Mouse (Mus musculus): ENCODE measurements around the gene Rpap3.

Rpap3 gene

DNA sequence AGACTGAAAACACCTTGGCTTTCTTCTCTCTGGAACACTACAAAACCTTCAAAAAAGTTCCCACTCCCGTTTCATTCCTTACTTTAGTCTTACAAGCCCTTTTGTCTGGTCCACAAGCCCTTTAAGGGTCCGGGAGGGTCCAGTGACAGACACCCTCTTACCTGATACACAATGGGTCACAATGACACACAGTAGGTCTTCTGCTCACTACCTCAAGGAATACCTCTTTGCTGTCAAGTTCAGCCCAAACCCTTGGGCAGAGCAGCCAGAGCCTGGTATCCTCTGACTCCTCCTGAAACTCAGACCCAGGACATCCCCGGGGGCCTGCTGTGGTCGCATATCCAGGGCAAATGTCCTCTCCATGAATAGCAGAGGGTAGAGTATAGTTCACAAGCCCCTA is 43.3 kb upstream of the Rpap3 start:
- Histone ChIP-seq H3K4me1 (replicated peaks; ENCODE audit: low read depth, low read length) (peaks cover 24% of the 10 kb centered on the region), H3K9me3 (ENCODE audit: low read length) (no peaks in the 10 kb centered on the region), H3K36me3 (ENCODE audit: insufficient read depth, low read length) (peaks cover 39% of the 10 kb centered on the region), H3K4me3 (replicated peaks; ENCODE audit: low read length) (no peak overlapping the region), H3K27me3 (ENCODE audit: insufficient read depth, low read length) (no peaks in the 10 kb centered on the region)
- TF ChIP-seq CTCF (conservative IDR thresholded peaks at IDR 0.05; ENCODE audit: low read length) (no peak), NANOG (IDR thresholded peaks at IDR 0.05; ENCODE audit: borderline replicate concordance, low read length) (no peak), POU5F1 (IDR thresholded peaks at IDR 0.05; ENCODE audit: borderline replicate concordance, low read length) (no peak)

DNA sequence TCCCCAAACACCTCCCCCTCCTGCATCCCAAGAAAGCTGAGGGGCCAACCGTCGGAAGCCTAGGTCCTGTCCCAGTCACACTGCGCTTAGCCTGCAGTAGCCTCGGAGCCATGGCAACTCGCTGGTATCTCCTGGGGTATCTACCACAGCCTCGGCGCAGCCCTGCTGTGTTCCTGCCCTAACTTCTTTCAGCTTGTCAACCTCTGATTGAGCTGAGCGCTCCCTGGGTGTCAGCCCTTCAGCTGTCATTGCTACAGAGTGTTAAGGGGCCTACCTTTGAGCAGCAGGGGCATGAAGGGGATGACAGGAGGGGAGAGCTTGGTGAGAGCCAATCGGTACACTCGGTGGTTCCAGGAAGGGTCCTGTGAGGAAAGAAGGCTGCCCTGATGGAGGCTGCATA is 42.7 kb upstream of the Rpap3 start:
- no peaks in the 10 kb centered on the region for H3K9me3 ChIP-seq (ENCODE audit: low read length)
- H3K36me3 ChIP-seq (ENCODE audit: insufficient read depth, low read length), result peaks cover 39% of the 10 kb centered on the region
- H3K27me3 ChIP-seq (ENCODE audit: insufficient read depth, low read length), result no peaks in the 10 kb centered on the region
- no peak for TF ChIP-seq POU5F1 (IDR thresholded peaks at IDR 0.05; ENCODE audit: borderline replicate concordance, low read length)
- no peak for TF ChIP-seq CTCF (conservative IDR thresholded peaks at IDR 0.05; ENCODE audit: low read length)
- no peak for TF ChIP-seq NANOG (IDR thresholded peaks at IDR 0.05; ENCODE audit: borderline replicate concordance, low read length)
- no peak overlapping the region for H3K4me3 ChIP-seq (replicated peaks; ENCODE audit: low read length)
- peaks cover 17% of the 10 kb centered on the region for H3K4me1 ChIP-seq (replicated peaks; ENCODE audit: low read depth, low read length)

DNA sequence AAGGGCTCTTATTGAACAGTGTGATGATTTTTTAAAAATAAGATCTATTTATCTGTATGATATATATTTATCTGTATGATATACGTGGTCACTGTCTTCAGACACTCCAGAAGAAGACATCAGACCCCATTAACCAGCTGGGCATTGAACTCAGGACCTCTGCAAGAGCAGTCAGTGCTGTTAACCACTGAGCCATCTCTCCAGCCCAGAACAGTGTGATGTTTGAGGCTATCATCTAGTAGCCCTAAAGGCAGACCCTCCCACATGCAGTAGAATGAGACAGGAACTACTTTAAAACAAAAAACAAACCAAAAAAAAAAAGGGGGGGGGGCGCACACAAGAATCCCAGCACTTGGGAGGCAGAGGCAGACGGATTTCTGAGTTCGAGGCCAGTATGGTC is 41.9 kb upstream of the Rpap3 start:
- H3K4me1 ChIP-seq (replicated peaks; ENCODE audit: low read depth, low read length), result peaks cover 17% of the 10 kb centered on the region
- no peak overlapping the region for H3K4me3 ChIP-seq (replicated peaks; ENCODE audit: low read length)
- H3K9me3 ChIP-seq (ENCODE audit: low read length), result no peaks in the 10 kb centered on the region
- H3K27me3 ChIP-seq (ENCODE audit: insufficient read depth, low read length), result no peaks in the 10 kb centered on the region
- TF ChIP-seq POU5F1 (IDR thresholded peaks at IDR 0.05; ENCODE audit: borderline replicate concordance, low read length) (no peak), CTCF (conservative IDR thresholded peaks at IDR 0.05; ENCODE audit: low read length) (no peak), NANOG (IDR thresholded peaks at IDR 0.05; ENCODE audit: borderline replicate concordance, low read length) (no peak)
- H3K36me3 ChIP-seq (ENCODE audit: insufficient read depth, low read length), result peaks cover 39% of the 10 kb centered on the region

DNA sequence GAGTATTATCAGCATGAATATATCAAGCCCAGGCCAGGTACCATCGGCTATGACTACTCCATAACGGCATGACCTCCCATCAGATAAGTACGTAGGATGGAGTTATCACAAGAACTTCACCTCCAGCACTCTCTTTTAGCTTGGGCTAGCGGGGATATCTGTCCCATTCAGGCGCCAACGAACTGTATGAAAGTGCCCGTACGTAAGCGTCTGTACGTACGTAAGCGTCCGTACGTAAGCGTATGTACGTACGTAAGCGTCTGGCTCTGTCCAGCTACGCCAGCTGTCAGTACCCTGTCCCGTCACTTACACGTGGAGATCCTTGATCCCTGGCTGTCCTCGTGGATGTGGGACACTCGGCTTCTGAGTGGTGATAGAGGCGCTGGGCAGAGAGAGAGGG is 41.1 kb upstream of the Rpap3 start:
- TF ChIP-seq NANOG (IDR thresholded peaks at IDR 0.05; ENCODE audit: borderline replicate concordance, low read length) (no peak), CTCF (conservative IDR thresholded peaks at IDR 0.05; ENCODE audit: low read length) (no peak), POU5F1 (IDR thresholded peaks at IDR 0.05; ENCODE audit: borderline replicate concordance, low read length) (no peak)
- H3K27me3 ChIP-seq (ENCODE audit: insufficient read depth, low read length), result no peaks in the 10 kb centered on the region
- peaks cover 39% of the 10 kb centered on the region for H3K36me3 ChIP-seq (ENCODE audit: insufficient read depth, low read length)
- H3K9me3 ChIP-seq (ENCODE audit: low read length), result no peaks in the 10 kb centered on the region
- no peak overlapping the region for H3K4me3 ChIP-seq (replicated peaks; ENCODE audit: low read length)
- H3K4me1 ChIP-seq (replicated peaks; ENCODE audit: low read depth, low read length), result peaks cover 17% of the 10 kb centered on the region

DNA sequence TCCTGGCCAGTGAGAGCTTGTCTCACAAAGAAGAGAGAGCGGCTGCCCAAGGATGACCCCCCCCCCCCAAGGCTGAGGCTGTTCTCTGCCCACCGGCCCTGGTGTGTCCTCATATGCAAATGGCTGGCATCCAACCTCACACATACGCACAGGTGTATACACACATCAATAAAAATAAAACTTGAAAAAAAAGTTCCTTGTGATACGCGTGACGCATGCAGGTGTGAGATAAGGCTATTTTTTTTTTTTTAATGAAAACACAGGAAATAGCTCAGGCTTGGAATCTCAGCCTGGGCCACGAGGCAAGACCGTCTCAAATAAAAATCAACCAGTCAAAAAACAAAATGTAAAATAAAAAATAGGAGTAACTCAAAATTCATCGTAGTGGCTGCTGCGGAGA is 40.7 kb upstream of the Rpap3 start:
- TF ChIP-seq NANOG (IDR thresholded peaks at IDR 0.05; ENCODE audit: borderline replicate concordance, low read length), result no peak
- peaks cover 1% of the 10 kb centered on the region; the same call in 1 of the 2 replicates for H3K27me3 ChIP-seq (ENCODE audit: insufficient read depth, low read length)
- no peaks in the 10 kb centered on the region for H3K9me3 ChIP-seq (ENCODE audit: low read length)

DNA sequence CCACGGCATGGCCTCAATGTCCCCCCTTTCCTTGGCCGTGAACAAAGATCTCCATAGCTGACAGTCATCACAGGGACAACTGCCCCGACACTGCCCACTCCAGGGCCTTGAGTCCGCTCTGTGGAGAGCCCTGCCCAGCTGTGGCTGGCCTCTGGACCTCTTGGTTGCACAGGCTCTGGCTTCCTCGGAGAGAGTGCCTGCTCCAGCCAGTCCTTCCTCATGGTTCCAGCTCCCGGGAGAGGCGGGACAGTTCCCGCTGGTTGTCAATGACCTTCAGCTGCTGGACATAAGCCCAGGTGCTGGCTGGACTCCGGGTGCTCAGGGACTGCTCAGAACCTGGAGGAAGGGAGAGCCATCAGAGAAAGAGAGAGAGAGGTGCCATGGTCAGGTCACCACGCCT is 39.7 kb upstream of the Rpap3 start:
- TF ChIP-seq POU5F1 (IDR thresholded peaks at IDR 0.05; ENCODE audit: borderline replicate concordance, low read length), result no peak
- TF ChIP-seq NANOG (IDR thresholded peaks at IDR 0.05; ENCODE audit: borderline replicate concordance, low read length), result no peak
- TF ChIP-seq CTCF (conservative IDR thresholded peaks at IDR 0.05; ENCODE audit: low read length), result no peak
- peaks cover 39% of the 10 kb centered on the region for H3K36me3 ChIP-seq (ENCODE audit: insufficient read depth, low read length)
- no peak overlapping the region for H3K4me3 ChIP-seq (replicated peaks; ENCODE audit: low read length)
- peaks cover 11% of the 10 kb centered on the region for H3K4me1 ChIP-seq (replicated peaks; ENCODE audit: low read depth, low read length)
- peaks cover 3% of the 10 kb centered on the region; the same call in 1 of the 2 replicates for H3K27me3 ChIP-seq (ENCODE audit: insufficient read depth, low read length)
- no peaks in the 10 kb centered on the region for H3K9me3 ChIP-seq (ENCODE audit: low read length)

More for the DNA sequence above, 40.7 kb upstream of the Rpap3 start:
- H3K4me1 ChIP-seq (replicated peaks; ENCODE audit: low read depth, low read length), result peaks cover 17% of the 10 kb centered on the region
- no peak overlapping the region for H3K4me3 ChIP-seq (replicated peaks; ENCODE audit: low read length)
- H3K36me3 ChIP-seq (ENCODE audit: insufficient read depth, low read length), result peaks cover 39% of the 10 kb centered on the region

DNA sequence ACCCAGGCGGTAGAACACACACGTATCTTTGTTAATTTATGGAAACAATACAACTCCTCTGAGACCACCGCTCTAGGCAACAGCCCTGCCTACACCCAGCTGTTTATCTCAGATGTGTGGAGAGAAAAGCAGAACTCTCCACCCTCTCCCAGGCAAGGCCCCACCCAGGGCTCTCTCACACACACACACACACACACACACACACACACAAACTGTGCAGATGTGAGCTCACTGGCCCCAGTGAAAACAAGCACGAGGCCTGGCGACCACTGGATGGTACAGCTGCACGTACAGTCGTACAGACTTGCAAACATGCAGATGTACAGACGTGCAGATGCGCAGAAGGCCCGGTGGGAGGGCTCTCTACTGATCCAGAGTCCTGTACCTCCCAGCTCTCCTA is 39.3 kb upstream of the Rpap3 start:
- no peak overlapping the region for H3K4me3 ChIP-seq (replicated peaks; ENCODE audit: low read length)
- peaks cover 7% of the 10 kb centered on the region for H3K4me1 ChIP-seq (replicated peaks; ENCODE audit: low read depth, low read length)
- H3K36me3 ChIP-seq (ENCODE audit: insufficient read depth, low read length), result peaks cover 39% of the 10 kb centered on the region
- H3K9me3 ChIP-seq (ENCODE audit: low read length), result no peaks in the 10 kb centered on the region
- H3K27me3 ChIP-seq (ENCODE audit: insufficient read depth, low read length), result peaks cover 3% of the 10 kb centered on the region; the same call in 1 of the 2 replicates
- TF ChIP-seq POU5F1 (IDR thresholded peaks at IDR 0.05; ENCODE audit: borderline replicate concordance, low read length) (no peak), CTCF (conservative IDR thresholded peaks at IDR 0.05; ENCODE audit: low read length) (no peak), NANOG (IDR thresholded peaks at IDR 0.05; ENCODE audit: borderline replicate concordance, low read length) (no peak)

DNA sequence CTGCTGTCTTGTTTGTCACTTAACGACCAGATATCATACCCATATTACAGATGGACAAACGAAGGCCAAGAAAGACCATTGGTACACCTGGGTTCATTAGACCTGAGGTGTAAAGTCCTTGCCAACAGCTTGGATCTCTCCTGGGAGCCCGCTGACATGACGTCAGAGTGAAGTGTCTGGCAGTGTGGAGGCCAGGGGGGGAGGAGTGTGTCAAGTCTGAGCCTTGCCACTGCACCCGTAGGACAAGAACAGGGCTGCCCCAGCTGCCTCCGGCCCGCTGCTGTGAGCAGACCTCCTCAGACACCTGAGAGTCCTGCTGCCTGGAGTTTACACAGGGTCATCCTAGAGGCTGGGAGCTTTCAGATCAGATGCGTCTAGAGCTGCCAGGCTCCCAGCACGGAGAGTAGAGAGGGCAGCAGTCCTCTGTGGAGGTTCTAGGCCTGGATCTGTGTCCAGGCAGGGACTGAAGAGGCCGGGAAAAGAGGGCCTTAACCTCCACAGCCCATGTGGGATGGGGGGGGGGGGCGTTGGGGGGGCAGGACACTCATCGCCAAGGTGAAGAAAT is 38.4 kb upstream of the Rpap3 start:
- peaks cover 5% of the 10 kb centered on the region for H3K4me1 ChIP-seq (replicated peaks; ENCODE audit: low read depth, low read length)
- peaks cover 3% of the 10 kb centered on the region; the same call in 1 of the 2 replicates for H3K27me3 ChIP-seq (ENCODE audit: insufficient read depth, low read length)

DNA sequence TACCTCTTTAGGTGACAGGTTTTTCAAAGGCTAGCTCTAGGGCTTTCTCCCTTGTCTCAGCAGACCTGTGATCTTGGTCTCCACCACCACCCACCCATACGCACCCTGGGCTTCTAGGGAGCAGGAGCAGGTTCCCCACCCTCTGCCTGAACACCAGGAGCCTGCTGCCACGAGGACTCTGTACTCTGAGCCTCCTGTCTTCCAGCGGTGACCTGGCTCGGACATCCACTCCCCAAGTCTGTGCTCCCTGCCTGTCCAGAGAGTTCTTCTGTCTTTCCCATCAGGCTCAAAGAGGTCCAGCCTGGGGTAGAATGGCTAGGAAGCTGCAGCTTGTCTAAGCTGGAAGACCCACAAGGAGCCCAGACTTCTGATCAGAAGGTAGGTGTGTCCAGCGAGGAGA is 37.6 kb upstream of the Rpap3 start:
- H3K36me3 ChIP-seq (ENCODE audit: insufficient read depth, low read length), result peaks cover 24% of the 10 kb centered on the region
- H3K4me1 ChIP-seq (replicated peaks; ENCODE audit: low read depth, low read length), result peaks cover 5% of the 10 kb centered on the region
- H3K9me3 ChIP-seq (ENCODE audit: low read length), result 0 out of 2 replicates have a peak, but pooled peaks cover 9% of the 10 kb centered on the region
- peaks cover 3% of the 10 kb centered on the region; the same call in 1 of the 2 replicates for H3K27me3 ChIP-seq (ENCODE audit: insufficient read depth, low read length)
- no peak overlapping the region for H3K4me3 ChIP-seq (replicated peaks; ENCODE audit: low read length)
- TF ChIP-seq NANOG (IDR thresholded peaks at IDR 0.05; ENCODE audit: borderline replicate concordance, low read length), result no peak
- no peak for TF ChIP-seq CTCF (conservative IDR thresholded peaks at IDR 0.05; ENCODE audit: low read length)
- no peak for TF ChIP-seq POU5F1 (IDR thresholded peaks at IDR 0.05; ENCODE audit: borderline replicate concordance, low read length)

More for the DNA sequence above, 38.4 kb upstream of the Rpap3 start:
- H3K9me3 ChIP-seq (ENCODE audit: low read length), result 0 out of 2 replicates have a peak, but pooled peaks cover 7% of the 10 kb centered on the region
- no peak overlapping the region for H3K4me3 ChIP-seq (replicated peaks; ENCODE audit: low read length)
- H3K36me3 ChIP-seq (ENCODE audit: insufficient read depth, low read length), result peaks cover 32% of the 10 kb centered on the region
- TF ChIP-seq POU5F1 (IDR thresholded peaks at IDR 0.05; ENCODE audit: borderline replicate concordance, low read length) (no peak), CTCF (conservative IDR thresholded peaks at IDR 0.05; ENCODE audit: low read length) (no peak), NANOG (IDR thresholded peaks at IDR 0.05; ENCODE audit: borderline replicate concordance, low read length) (no peak)
